Mouse (Mus musculus): ENCODE measurements at regions not wholly inside any gene's neighbourhood (a gene's known extent, or its start where the extent isn't known, plus 50 kb on each side); places are given as distances from the start of the nearest gene placed in this dataset.

- DNase-seq (ENCODE audit: low spot score) (no peak), ATAC-seq (ENCODE audit: low FRiP score) (no peak)
- WGBS: 83% methylated on average over 11 of the region's 11 CpGs
- Histone ChIP-seq H3K4me2 (replicated peaks; ENCODE audit: low read depth, low read length) (no peak overlapping the region), H3K9ac (ENCODE audit: low read depth, low read length) (no peak overlapping the region), H3K4me3 (ENCODE audit: low read depth, low read length) (no peak overlapping the region), H3K4me1 (replicated peaks; ENCODE audit: control insufficient read depth, insufficient read depth, low read length) (no peaks in the 10 kb centered on the region), H3K27ac (ENCODE audit: low read depth, low read length) (no peak overlapping the region), H3K9me3 (ENCODE audit: control insufficient read depth, low read length) (no peaks in the 10 kb centered on the region), H3K36me3 (ENCODE audit: control insufficient read depth, insufficient read depth, low read length) (no peaks in the 10 kb centered on the region), H3K27me3 (ENCODE audit: control insufficient read depth, insufficient read depth, low read length) (no peaks in the 10 kb centered on the region)
Measured at GRCm38 (mm10) chr3:148762541-148763225, 227.7 kb downstream of the Adgrl2 start.

DNA sequence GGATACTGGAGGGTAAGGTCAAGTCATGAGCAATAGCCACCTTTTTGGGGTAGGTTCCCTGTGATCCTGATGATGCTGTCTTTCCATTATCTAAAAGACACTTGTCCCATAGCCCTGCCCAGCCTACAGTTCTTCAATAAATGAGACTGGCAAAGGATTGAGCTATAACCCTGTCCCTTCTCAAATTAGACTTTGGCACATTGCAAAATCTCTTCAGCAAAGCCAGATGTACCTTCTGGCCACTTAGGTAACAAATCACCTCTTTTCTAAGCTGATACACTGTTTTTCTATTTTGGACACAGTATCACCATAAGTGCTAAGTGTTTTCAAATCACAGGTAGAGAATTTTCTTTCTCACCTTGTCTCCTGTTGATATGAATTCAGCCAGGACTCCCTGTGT is 228.8 kb downstream of the Adgrl2 start:
- Histone ChIP-seq H3K9ac (ENCODE audit: low read depth, low read length) (no peak overlapping the region), H3K27ac (ENCODE audit: low read depth, low read length) (no peak overlapping the region), H3K36me3 (ENCODE audit: control insufficient read depth, insufficient read depth, low read length) (no peaks in the 10 kb centered on the region), H3K4me1 (replicated peaks; ENCODE audit: control insufficient read depth, insufficient read depth, low read length) (no peaks in the 10 kb centered on the region), H3K4me2 (replicated peaks; ENCODE audit: low read depth, low read length) (no peak overlapping the region), H3K4me3 (ENCODE audit: low read depth, low read length) (no peak overlapping the region), H3K27me3 (ENCODE audit: control insufficient read depth, insufficient read depth, low read length) (no peaks in the 10 kb centered on the region), H3K9me3 (ENCODE audit: control insufficient read depth, low read length) (no peaks in the 10 kb centered on the region)
- no peak for ATAC-seq (ENCODE audit: low FRiP score)
- no peak for DNase-seq (ENCODE audit: low spot score)

DNA sequence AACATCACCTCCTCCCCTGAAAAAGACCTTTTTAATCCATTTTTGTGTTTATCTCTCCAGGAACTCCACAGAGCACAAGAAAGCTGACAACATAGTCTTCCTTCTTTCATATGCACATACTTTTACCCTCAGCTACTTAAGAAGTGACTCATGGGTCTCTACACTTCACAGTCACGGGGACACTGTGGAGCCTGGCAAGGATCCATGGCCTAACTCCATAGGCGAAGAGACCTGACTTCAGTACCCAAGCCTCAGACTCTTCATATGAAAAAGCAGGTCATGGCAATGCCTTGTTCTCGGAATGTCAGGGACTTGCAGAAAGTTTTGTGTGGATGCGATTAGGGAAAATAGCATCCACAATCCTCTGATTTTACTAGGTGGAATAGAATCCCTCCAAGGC is 230.9 kb downstream of the Adgrl2 start:
- no peaks in the 10 kb centered on the region for H3K27me3 ChIP-seq (ENCODE audit: control insufficient read depth, insufficient read depth, low read length)
- H3K4me3 ChIP-seq (ENCODE audit: low read depth, low read length): no peak overlapping the region
- no peaks in the 10 kb centered on the region for H3K36me3 ChIP-seq (ENCODE audit: control insufficient read depth, insufficient read depth, low read length)
- 91% methylated on average over 4 of the region's 4 CpGs for WGBS
- ATAC-seq (ENCODE audit: low FRiP score): no peak
- H3K4me2 ChIP-seq (replicated peaks; ENCODE audit: low read depth, low read length): no peak overlapping the region
- no peak overlapping the region for H3K27ac ChIP-seq (ENCODE audit: low read depth, low read length)
- DNase-seq (ENCODE audit: low spot score): no peak
- H3K4me1 ChIP-seq (replicated peaks; ENCODE audit: control insufficient read depth, insufficient read depth, low read length): no peaks in the 10 kb centered on the region
- H3K9me3 ChIP-seq (ENCODE audit: control insufficient read depth, low read length): no peaks in the 10 kb centered on the region
- no peak overlapping the region for H3K9ac ChIP-seq (ENCODE audit: low read depth, low read length)

DNA sequence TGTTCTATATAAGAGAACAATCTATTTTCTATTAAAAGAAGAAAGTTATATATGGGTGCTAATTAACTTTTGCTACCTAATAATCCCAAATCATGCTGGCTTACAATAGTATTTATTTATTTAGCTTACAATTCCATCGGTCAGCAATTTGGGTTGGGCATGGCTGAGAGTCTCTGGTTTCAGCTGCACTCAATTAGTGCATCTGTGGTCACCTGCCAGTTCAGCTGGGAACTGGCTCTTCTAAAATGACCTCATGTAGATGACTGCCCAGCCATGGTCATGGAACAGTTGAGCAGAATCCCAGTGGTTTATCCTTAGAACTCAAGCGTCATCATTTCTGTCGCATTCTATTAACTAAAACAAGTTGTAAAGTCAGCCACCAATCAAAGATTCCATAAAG is 244.1 kb downstream of the Adgrl2 start:
- ATAC-seq (ENCODE audit: low FRiP score): no peak
- H3K27ac ChIP-seq (ENCODE audit: low read depth, low read length): no peak overlapping the region
- H3K4me2 ChIP-seq (replicated peaks; ENCODE audit: low read depth, low read length): no peak overlapping the region
- H3K4me1 ChIP-seq (replicated peaks; ENCODE audit: control insufficient read depth, insufficient read depth, low read length): no peaks in the 10 kb centered on the region
- no peak overlapping the region for H3K9ac ChIP-seq (ENCODE audit: low read depth, low read length)
- no peaks in the 10 kb centered on the region for H3K9me3 ChIP-seq (ENCODE audit: control insufficient read depth, low read length)
- no peak overlapping the region for H3K4me3 ChIP-seq (ENCODE audit: low read depth, low read length)
- H3K27me3 ChIP-seq (ENCODE audit: control insufficient read depth, insufficient read depth, low read length): no peaks in the 10 kb centered on the region
- WGBS: 82% methylated on average over 3 of the region's 3 CpGs
- no peaks in the 10 kb centered on the region for H3K36me3 ChIP-seq (ENCODE audit: control insufficient read depth, insufficient read depth, low read length)
- no peak for DNase-seq (ENCODE audit: low spot score)

- no peaks in the 10 kb centered on the region for H3K9me3 ChIP-seq (ENCODE audit: control insufficient read depth, low read length)
- H3K4me3 ChIP-seq (ENCODE audit: low read depth, low read length): no peak overlapping the region
- H3K4me2 ChIP-seq (replicated peaks; ENCODE audit: low read depth, low read length): no peak overlapping the region
- DNase-seq (ENCODE audit: low spot score): no peak
- ATAC-seq (ENCODE audit: low FRiP score): no peak
- WGBS: 54% methylated on average over 2 of the region's 2 CpGs
- no peaks in the 10 kb centered on the region for H3K36me3 ChIP-seq (ENCODE audit: control insufficient read depth, insufficient read depth, low read length)
- H3K9ac ChIP-seq (ENCODE audit: low read depth, low read length): no peak overlapping the region
- H3K4me1 ChIP-seq (replicated peaks; ENCODE audit: control insufficient read depth, insufficient read depth, low read length): no peaks in the 10 kb centered on the region
- no peaks in the 10 kb centered on the region for H3K27me3 ChIP-seq (ENCODE audit: control insufficient read depth, insufficient read depth, low read length)
- H3K27ac ChIP-seq (ENCODE audit: low read depth, low read length): no peak overlapping the region
Measured at GRCm38 (mm10) chr3:148744651-148745050, 245.7 kb downstream of the Adgrl2 start.

DNA sequence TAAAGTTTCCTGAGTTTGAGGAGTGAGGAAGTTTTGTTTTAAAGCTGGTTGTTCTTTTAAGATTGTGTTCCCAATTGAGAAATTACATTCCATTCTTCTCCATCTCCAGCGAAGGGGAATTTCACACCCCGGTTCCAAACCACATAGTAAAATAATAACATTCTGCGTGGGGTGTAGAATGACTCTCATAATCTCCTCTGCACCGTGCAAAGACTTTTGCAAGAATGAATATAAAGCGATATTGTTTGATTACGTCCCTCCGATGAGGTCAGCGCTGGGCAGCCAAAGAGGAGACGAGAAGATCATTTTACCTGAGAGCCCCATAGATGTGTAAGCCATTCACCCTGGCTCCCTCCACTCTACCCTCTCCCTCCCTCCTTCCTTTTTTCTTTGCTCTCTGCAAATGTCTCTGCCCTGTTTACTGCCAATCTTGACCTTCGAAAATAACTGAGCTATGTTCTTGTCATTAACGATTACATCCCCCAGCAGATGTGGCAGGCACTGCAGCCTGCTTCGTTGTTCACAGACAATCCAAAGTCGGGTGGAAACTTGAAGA is 256.1 kb downstream of the Adgrl2 start:
- DNase-seq (ENCODE audit: low spot score) (no peak), ATAC-seq (ENCODE audit: low FRiP score) (no peak)
- no peak overlapping the region for H3K9ac ChIP-seq (ENCODE audit: low read depth, low read length)
- H3K9me3 ChIP-seq (ENCODE audit: control insufficient read depth, low read length): no peaks in the 10 kb centered on the region
- H3K36me3 ChIP-seq (ENCODE audit: control insufficient read depth, insufficient read depth, low read length): no peaks in the 10 kb centered on the region
- no peak overlapping the region for H3K27ac ChIP-seq (ENCODE audit: low read depth, low read length)
- 82% methylated on average over 13 of the region's 13 CpGs for WGBS
- no peaks in the 10 kb centered on the region for H3K27me3 ChIP-seq (ENCODE audit: control insufficient read depth, insufficient read depth, low read length)
- H3K4me1 ChIP-seq (replicated peaks; ENCODE audit: control insufficient read depth, insufficient read depth, low read length): no peaks in the 10 kb centered on the region
- H3K4me3 ChIP-seq (ENCODE audit: low read depth, low read length): no peak overlapping the region
- no peak overlapping the region for H3K4me2 ChIP-seq (replicated peaks; ENCODE audit: low read depth, low read length)

- Histone ChIP-seq H3K36me3 (ENCODE audit: control insufficient read depth, insufficient read depth, low read length) (no peaks in the 10 kb centered on the region), H3K4me3 (ENCODE audit: low read depth, low read length) (no peak overlapping the region), H3K27me3 (ENCODE audit: control insufficient read depth, insufficient read depth, low read length) (no peaks in the 10 kb centered on the region), H3K9me3 (ENCODE audit: control insufficient read depth, low read length) (no peaks in the 10 kb centered on the region), H3K27ac (ENCODE audit: low read depth, low read length) (no peak overlapping the region), H3K9ac (ENCODE audit: low read depth, low read length) (no peak overlapping the region), H3K4me1 (replicated peaks; ENCODE audit: control insufficient read depth, insufficient read depth, low read length) (no peaks in the 10 kb centered on the region), H3K4me2 (replicated peaks; ENCODE audit: low read depth, low read length) (no peak overlapping the region)
- 80% methylated on average over 13 of the region's 13 CpGs for WGBS
- no peak for DNase-seq (ENCODE audit: low spot score)
- no peak for ATAC-seq (ENCODE audit: low FRiP score)
Measured at GRCm38 (mm10) chr3:148733227-148733854, 257.0 kb downstream of the Adgrl2 start.

GRCm38 (mm10) chr3:148731436-148731835 is 258.9 kb downstream of the Adgrl2 start:
- Histone ChIP-seq H3K4me2 (replicated peaks; ENCODE audit: low read depth, low read length) (no peak overlapping the region), H3K9me3 (ENCODE audit: control insufficient read depth, low read length) (no peaks in the 10 kb centered on the region), H3K27me3 (ENCODE audit: control insufficient read depth, insufficient read depth, low read length) (no peaks in the 10 kb centered on the region), H3K27ac (ENCODE audit: low read depth, low read length) (no peak overlapping the region), H3K4me1 (replicated peaks; ENCODE audit: control insufficient read depth, insufficient read depth, low read length) (no peaks in the 10 kb centered on the region), H3K4me3 (ENCODE audit: low read depth, low read length) (no peak overlapping the region), H3K36me3 (ENCODE audit: control insufficient read depth, insufficient read depth, low read length) (no peaks in the 10 kb centered on the region), H3K9ac (ENCODE audit: low read depth, low read length) (no peak overlapping the region)
- DNase-seq (ENCODE audit: low spot score): no peak
- no peak for ATAC-seq (ENCODE audit: low FRiP score)
- WGBS: 95% methylated on average over 3 of the region's 3 CpGs

DNA sequence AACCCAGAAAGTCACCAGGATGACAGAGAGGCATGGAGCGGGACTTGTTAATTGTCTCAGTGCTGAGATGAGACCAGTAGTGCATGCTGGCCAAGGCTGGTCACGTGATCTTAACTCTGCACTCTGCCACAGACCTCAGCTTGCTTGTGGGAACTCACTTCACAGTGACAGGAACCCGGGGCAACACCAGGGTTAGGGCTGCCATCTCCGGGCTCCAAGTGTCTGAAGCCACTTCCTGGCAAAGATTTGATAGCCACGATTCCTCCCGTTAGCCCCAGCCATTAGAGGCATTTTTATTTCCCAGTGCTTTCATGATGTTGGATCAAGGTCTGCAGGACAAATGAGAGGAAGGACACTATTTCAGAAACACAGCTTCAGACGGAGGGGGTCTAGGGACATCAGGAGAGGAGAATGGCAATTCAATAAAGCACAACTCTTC is 261.1 kb downstream of the Adgrl2 start:
- H3K9ac ChIP-seq (ENCODE audit: low read depth, low read length): no peak overlapping the region
- no peaks in the 10 kb centered on the region for H3K27me3 ChIP-seq (ENCODE audit: control insufficient read depth, insufficient read depth, low read length)
- H3K4me3 ChIP-seq (ENCODE audit: low read depth, low read length): no peak overlapping the region
- no peaks in the 10 kb centered on the region for H3K36me3 ChIP-seq (ENCODE audit: control insufficient read depth, insufficient read depth, low read length)
- no peak overlapping the region for H3K4me2 ChIP-seq (replicated peaks; ENCODE audit: low read depth, low read length)
- no peak for DNase-seq (ENCODE audit: low spot score)
- H3K27ac ChIP-seq (ENCODE audit: low read depth, low read length): no peak overlapping the region
- WGBS: 71% methylated on average over 7 of the region's 7 CpGs
- ATAC-seq (ENCODE audit: low FRiP score): no peak
- H3K4me1 ChIP-seq (replicated peaks; ENCODE audit: control insufficient read depth, insufficient read depth, low read length): no peaks in the 10 kb centered on the region
- no peaks in the 10 kb centered on the region for H3K9me3 ChIP-seq (ENCODE audit: control insufficient read depth, low read length)

All from hindbrain, embryonic 11.5 days (tissue).